Mouse (Mus musculus): Measurements from ENCODE around the gene Tma7. TPM values are rescaled to one million over a fixed set of nuclear protein-coding genes. Genes with fewer than 3 reads are reported as not detected.

Tma7 gene
- polyA plus RNA-seq, 1 experiment from 2014 or later = 683 TPM

- Histone ChIP-seq H3K27ac (ENCODE audit: low read depth, low read length) (peak overlapping the region; percentile 96), H3K27me3 (replicated peaks; ENCODE audit: control insufficient read depth, insufficient read depth, low read length) (no peaks in the 10 kb centered on the region), H3K36me3 (ENCODE audit: control insufficient read depth, insufficient read depth) (peaks cover 31% of the 10 kb centered on the region; the same call in 1 of the 2 replicates), H3K4me1 (replicated peaks; ENCODE audit: control insufficient read depth, insufficient read depth, low read length) (peaks cover 3% of the 10 kb centered on the region; the same call in 1 of the 2 replicates), H3K4me2 (replicated peaks; ENCODE audit: low read depth) (peak overlapping the region; percentile 81), H3K9me3 (ENCODE audit: control insufficient read depth) (no peaks in the 10 kb centered on the region), H3K4me3 (ENCODE audit: low read depth, low read length) (peak overlapping the region; percentile 38), H3K9ac (ENCODE audit: low read depth, low read length) (peak overlapping the region; percentile 58; the same call in 1 of the 2 replicates)
- no peak for TF ChIP-seq CTCF (IDR thresholded peaks at IDR 0.05; ENCODE audit: low read depth)
- ATAC-seq = no peak
- whole genome bisulfite sequencing = 94% methylated on average over 19 of the region's 19 CpGs
Observed at GRCm38 (mm10) chr9:109058006-109058765, 24.2 kb downstream of the Tma7 start.

DNA sequence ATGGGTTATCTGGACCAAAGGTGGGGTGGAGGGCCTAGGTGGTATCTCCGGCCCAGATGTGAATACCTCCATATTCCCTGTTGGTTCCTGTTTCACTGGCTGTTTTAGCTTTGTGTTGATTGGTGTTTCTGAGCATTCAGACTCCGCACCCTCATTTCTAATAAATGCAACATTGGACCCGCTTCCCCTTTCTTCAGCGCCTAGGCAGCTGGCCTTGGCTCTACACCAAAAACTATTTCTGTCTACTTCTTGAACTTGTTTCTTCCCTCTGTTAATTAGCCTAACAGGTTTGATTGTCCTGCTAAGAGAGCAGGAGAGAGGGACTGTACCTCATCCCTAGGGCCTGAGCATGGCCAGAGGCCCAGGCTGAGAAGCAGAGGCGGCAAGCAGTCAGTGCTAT lies 24.8 kb downstream of the Tma7 start:
- Histone ChIP-seq H3K27ac (ENCODE audit: low read depth, low read length) (peak overlapping the region; percentile 41; the same call in 1 of the 2 replicates), H3K9me3 (ENCODE audit: control insufficient read depth) (no peaks in the 10 kb centered on the region), H3K36me3 (ENCODE audit: control insufficient read depth, insufficient read depth) (peaks cover 32% of the 10 kb centered on the region; the same call in 1 of the 2 replicates), H3K4me3 (ENCODE audit: low read depth, low read length) (no peak overlapping the region), H3K4me2 (replicated peaks; ENCODE audit: low read depth) (0 out of 2 replicates have a peak overlapping the region, but pooled peaks have one; percentile 14), H3K4me1 (replicated peaks; ENCODE audit: control insufficient read depth, insufficient read depth, low read length) (peaks cover 3% of the 10 kb centered on the region; the same call in 1 of the 2 replicates), H3K9ac (ENCODE audit: low read depth, low read length) (no peak overlapping the region), H3K27me3 (replicated peaks; ENCODE audit: control insufficient read depth, insufficient read depth, low read length) (no peaks in the 10 kb centered on the region)
- ATAC-seq = no peak
- 87% methylated on average over 5 of the region's 5 CpGs for WGBS
- no peak for TF ChIP-seq CTCF (IDR thresholded peaks at IDR 0.05; ENCODE audit: low read depth)

DNA sequence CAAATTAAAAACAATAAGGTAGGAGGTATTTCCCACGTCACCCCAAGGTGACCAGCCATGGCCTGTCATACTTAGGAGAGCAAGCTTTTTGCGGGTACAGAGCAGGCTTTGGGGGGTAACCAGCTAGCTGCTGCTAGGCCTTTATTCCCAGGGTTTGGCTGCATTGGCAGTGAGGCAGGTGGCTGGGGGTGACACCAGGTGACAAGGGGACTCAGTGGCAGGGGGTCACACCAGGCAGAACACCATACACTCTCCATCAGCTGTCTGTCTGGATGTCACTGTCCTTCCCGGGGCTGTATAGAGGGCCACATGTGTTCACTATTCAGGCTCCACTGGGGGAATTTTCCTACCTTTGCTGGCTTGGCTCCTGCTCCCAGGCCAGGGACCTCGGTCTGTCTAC lies 25.5 kb downstream of the Tma7 start:
- H3K27ac ChIP-seq (ENCODE audit: low read depth, low read length) = no peak overlapping the region
- H3K4me3 ChIP-seq (ENCODE audit: low read depth, low read length) = no peak overlapping the region
- 89% methylated on average over 4 of the region's 4 CpGs for WGBS
- no peaks in the 10 kb centered on the region for H3K27me3 ChIP-seq (replicated peaks; ENCODE audit: control insufficient read depth, insufficient read depth, low read length)
- no peak for TF ChIP-seq CTCF (IDR thresholded peaks at IDR 0.05; ENCODE audit: low read depth)
- 0 out of 2 replicates have a peak overlapping the region, but pooled peaks have one; percentile 6 for H3K4me2 ChIP-seq (replicated peaks; ENCODE audit: low read depth)
- peaks cover 3% of the 10 kb centered on the region; the same call in 1 of the 2 replicates for H3K4me1 ChIP-seq (replicated peaks; ENCODE audit: control insufficient read depth, insufficient read depth, low read length)
- H3K36me3 ChIP-seq (ENCODE audit: control insufficient read depth, insufficient read depth) = peaks cover 35% of the 10 kb centered on the region; the same call in 1 of the 2 replicates
- H3K9me3 ChIP-seq (ENCODE audit: control insufficient read depth) = no peaks in the 10 kb centered on the region
- H3K9ac ChIP-seq (ENCODE audit: low read depth, low read length) = no peak overlapping the region
- no peak for ATAC-seq

DNA sequence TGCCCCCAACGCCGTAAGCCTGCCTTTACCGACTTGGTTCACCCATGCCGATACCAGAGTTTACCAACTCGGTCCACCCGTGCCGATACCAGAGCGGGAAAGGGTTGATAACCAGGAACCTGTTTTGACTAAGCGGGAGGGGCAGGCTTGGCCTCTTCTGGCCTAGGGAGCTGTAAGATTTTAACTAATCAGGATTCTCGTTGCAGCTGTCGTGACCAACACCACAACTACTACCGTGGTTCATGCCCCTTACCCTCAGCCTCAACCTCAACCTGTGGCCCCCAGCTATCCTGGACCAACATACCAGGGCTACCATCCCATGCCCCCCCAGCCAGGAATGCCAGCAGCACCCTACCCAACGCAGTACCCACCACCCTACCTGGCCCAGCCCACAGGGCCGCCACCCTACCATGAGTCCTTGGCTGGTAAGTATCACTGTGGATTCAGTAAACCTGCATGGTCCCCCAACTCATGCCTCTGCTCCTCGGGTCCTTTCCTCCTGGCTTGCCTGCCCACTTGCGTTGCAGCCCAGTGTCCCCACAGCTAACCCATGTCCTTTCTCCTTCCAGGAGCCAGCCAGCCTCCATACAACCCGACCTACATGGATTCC lies 26.2 kb downstream of the Tma7 start:
- Histone ChIP-seq H3K4me3 (ENCODE audit: low read depth, low read length) (no peak overlapping the region), H3K4me1 (replicated peaks; ENCODE audit: control insufficient read depth, insufficient read depth, low read length) (peaks cover 3% of the 10 kb centered on the region; the same call in 1 of the 2 replicates), H3K9me3 (ENCODE audit: control insufficient read depth) (no peaks in the 10 kb centered on the region), H3K9ac (ENCODE audit: low read depth, low read length) (no peak overlapping the region), H3K4me2 (replicated peaks; ENCODE audit: low read depth) (no peak overlapping the region), H3K27ac (ENCODE audit: low read depth, low read length) (no peak overlapping the region), H3K36me3 (ENCODE audit: control insufficient read depth, insufficient read depth) (peaks cover 42% of the 10 kb centered on the region; the same call in 1 of the 2 replicates), H3K27me3 (replicated peaks; ENCODE audit: control insufficient read depth, insufficient read depth, low read length) (no peaks in the 10 kb centered on the region)
- TF ChIP-seq CTCF (IDR thresholded peaks at IDR 0.05; ENCODE audit: low read depth) = no peak
- no peak for ATAC-seq
- WGBS = 88% methylated on average over 17 of the region's 17 CpGs

- Histone ChIP-seq H3K4me1 (replicated peaks; ENCODE audit: control insufficient read depth, insufficient read depth, low read length) (peaks cover 3% of the 10 kb centered on the region; the same call in 1 of the 2 replicates), H3K36me3 (ENCODE audit: control insufficient read depth, insufficient read depth) (peaks cover 42% of the 10 kb centered on the region; the same call in 1 of the 2 replicates), H3K4me2 (replicated peaks; ENCODE audit: low read depth) (peak overlapping the region; percentile 70), H3K27ac (ENCODE audit: low read depth, low read length) (peak overlapping the region; percentile 79), H3K9ac (ENCODE audit: low read depth, low read length) (peak overlapping the region; percentile 35; the same call in 1 of the 2 replicates), H3K9me3 (ENCODE audit: control insufficient read depth) (no peaks in the 10 kb centered on the region), H3K27me3 (replicated peaks; ENCODE audit: control insufficient read depth, insufficient read depth, low read length) (no peaks in the 10 kb centered on the region), H3K4me3 (ENCODE audit: low read depth, low read length) (peak overlapping the region; percentile 33)
- no peak for ATAC-seq
- WGBS = 89% methylated on average over 12 of the region's 12 CpGs
- no peak for TF ChIP-seq CTCF (IDR thresholded peaks at IDR 0.05; ENCODE audit: low read depth)
Observed at GRCm38 (mm10) chr9:109055271-109056030, 26.9 kb downstream of the Tma7 start.
